Mouse (Mus musculus) kidney, adult 2 months (tissue): Measurements from ENCODE around the gene Tbca.

Source experiments
- CTCF ChIP-seq: fragments of 200-500 bp; conservative IDR thresholded peaks from 2 replicates; pipeline ENCODE4 v1.5.1; 2011; ENCODE audit warnings: low read depth, mild to moderate bottlenecking, control low read depth, low read length, moderate library complexity, mixed read lengths; ENCODE audit not compliant: insufficient read depth, insufficient read length
- POLR2A ChIP-seq: fragments of 200-500 bp; IDR thresholded peaks from one replicate; pipeline ENCODE4 v1.6.1; 2011; ENCODE audit warnings: low read depth, low read length, control low read depth

GRCm38 (mm10) chr13:94871806-94872320 is 83.2 kb downstream of the Tbca start:
- TF ChIP-seq CTCF: no peak
- no peak for TF ChIP-seq POLR2A
